Mouse (Mus musculus) layer of hippocampus, postnatal 14 days (tissue): ENCODE results near the gene Fam89b. TPM values are rescaled to one million over a fixed set of nuclear protein-coding genes. Genes with fewer than 3 reads are reported as not detected.

Experiments used
- DNase-seq, 2 experiments: peaks; one replicate each; pipeline ENCODE4 v3.0.0; 2021 to 2022; ENCODE audit warnings: low spot score in 2 of 2, mixed read lengths in 1 of 2
- microRNA-seq, 2 experiments: library from miRNA; unstranded; fragments of <30 nt; microRNA quantifications; one replicate each; pipeline ENCODE4 v1.2.0; 2021
- total RNA-seq, 2 experiments: library from RNA; stranded (reverse); gene quantifications; 2 replicates each; pipeline ENCODE4 v1.2.3; 2021

Gene Fam89b
- total RNA-seq, 2 experiments from 2014 or later, result 32.1 to 41.1 TPM

DNA sequence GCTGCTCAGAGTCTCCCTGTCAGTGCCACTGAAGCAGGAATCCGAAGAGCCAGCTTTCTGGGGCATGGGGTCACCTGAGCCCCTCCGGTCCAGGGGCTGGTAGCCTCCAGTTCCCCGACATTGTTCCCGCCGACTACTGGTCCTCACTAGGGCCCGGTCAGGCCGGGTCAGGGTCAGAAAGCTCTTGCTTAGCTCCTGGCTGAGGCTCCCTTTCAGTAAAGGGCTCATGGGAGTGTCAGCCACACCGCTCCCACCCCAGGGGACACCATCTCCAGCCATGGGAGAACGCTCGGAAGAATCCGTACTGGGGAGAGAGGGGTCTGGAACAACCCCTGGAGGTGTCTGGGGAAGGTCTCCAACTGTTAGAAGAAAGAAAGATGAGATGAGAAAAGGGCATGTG is 43.6 kb downstream of the Fam89b start:
- no peak for DNase-seq

DNA sequence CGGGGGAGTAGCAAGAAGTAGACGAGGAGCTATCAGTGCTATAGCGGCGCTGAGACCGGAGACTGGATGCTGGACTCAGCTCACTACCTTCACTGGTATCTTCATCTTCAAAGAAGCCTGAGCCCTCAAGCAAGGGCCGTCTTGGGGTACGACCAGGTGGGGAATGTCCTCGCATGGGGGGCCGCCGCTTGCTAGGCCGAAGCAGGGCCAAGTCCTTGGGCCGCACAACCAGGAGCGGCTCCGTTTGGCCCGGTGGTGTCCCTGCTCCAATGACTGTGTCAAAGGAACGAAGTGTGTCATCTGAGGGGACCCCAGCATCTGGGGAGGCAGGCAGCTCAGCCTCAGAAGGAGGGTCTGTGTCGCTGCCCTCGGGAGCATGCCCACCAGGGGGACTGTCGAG is 44.0 kb downstream of the Fam89b start:
- no peak for DNase-seq

DNA sequence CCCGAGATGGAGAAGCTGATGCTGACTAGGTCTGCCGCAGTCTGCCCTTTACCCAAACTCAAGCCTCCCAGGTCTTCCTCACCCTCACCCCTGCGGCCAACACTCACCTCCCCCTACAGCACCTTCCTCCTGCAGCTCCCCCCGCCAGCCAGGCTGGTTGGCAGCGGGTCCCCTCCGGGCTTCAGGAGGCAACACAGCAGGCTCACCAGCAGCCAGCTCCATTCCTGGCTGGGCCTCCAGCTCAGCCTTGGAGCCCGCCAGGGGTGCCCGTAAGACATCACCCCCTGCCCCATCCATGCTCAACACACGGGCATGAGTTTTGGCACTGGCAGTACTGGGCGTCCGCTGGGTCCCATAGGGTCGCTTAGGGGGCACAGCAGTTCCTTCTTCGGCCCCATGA is 44.5 kb downstream of the Fam89b start:
- DNase-seq, result no peak

DNA sequence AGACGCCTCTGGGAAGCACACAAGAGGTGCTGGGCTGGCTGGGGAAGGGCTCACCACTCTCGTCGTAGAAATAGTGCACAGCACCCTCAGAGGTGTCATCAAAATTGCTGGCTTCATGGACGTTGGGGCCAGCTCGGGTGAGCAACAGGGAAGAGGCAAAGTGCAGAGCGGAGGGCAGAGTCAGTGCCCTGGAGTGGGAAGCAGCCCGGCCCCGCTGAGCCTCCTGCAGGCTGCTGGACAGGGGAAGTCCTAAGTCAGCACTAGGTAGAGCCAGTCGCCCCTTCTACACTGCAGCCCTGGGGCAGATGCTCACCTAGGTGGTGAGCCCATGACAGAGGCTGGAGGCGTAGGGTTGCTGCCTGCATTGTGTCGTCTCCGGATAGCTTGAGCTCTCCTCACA is 45.2 kb downstream of the Fam89b start:
- no peak for DNase-seq

DNA sequence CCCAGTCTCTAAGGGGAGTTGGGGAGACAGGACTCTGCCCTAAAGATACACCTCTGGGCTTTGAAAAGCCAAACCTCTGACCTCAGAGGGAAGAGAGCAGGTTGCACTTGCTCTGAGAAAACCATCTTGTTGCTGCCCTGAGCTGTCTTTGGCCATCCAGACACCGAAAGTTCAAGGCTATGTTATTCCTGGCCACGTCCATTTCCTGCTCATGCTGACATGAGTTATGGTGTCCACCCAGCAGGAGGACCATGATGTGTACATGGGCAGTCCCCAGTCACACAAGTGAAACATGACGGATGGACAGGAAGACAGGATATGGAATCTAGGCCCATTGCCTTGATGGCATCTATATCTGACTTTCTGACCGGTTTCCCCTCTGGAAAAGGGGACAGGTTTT is 49.0 kb downstream of the Fam89b start:
- no peak for DNase-seq

Small RNA genes within 50 kb of the gene (microRNA-seq; reads per million reads assigned to microRNA genes)
- 0.57 to 1.1 reads per million in 2 experiments for gene Mir6987

Other genes with a start within 250 kb of the Fam89b start
- gene Mus81, start 241.3 kb downstream of the Fam89b start, total RNA-seq, result 10 to 100 TPM; 34.3 to 35.6 TPM
- gene Cfl1, start 239.2 kb downstream of the Fam89b start, total RNA-seq, result 1,000 to 10,000 TPM; 1,666 to 1,748 TPM
- 1 to 10 TPM; 6.3 to 8.1 TPM for gene 1700020D05Rik, start 225.9 kb downstream of the Fam89b start, total RNA-seq
- gene Snx32, start 219.1 kb downstream of the Fam89b start, total RNA-seq, result 10 to 100 TPM; 70.5 to 74.2 TPM
- gene Ovol1, start 169.0 kb downstream of the Fam89b start, total RNA-seq, result not detected
- gene Ap5b1, start 161.6 kb downstream of the Fam89b start, total RNA-seq, result 1 to 10 TPM; 7.1 to 8.8 TPM
- 10 to 100 TPM; 84.4 to 90.5 TPM for gene Rnaseh2c, start 127.8 kb downstream of the Fam89b start, total RNA-seq
- 10 to 100 TPM; 83.3 to 83.5 TPM for gene Kat5, start 119.4 kb downstream of the Fam89b start, total RNA-seq
- gene Rela, start 92.2 kb downstream of the Fam89b start, total RNA-seq, result 10 to 100 TPM; 21.0 to 26.7 TPM
- gene Sipa1, start 65.9 kb downstream of the Fam89b start, total RNA-seq, result 10 to 100 TPM; 22.8 to 26.1 TPM
- gene Map3k11, start 40.9 kb downstream of the Fam89b start, total RNA-seq, result 10 to 100 TPM; 16.1 to 17.0 TPM
- 10 to 100 TPM; 66.3 to 72.2 TPM for gene Pcnx3, start 40.7 kb downstream of the Fam89b start, total RNA-seq
- not detected for gene Kcnk7, start 25.3 kb downstream of the Fam89b start, total RNA-seq
- gene Ehbp1l1, start 3.3 kb downstream of the Fam89b start, total RNA-seq, result 10 to 100 TPM; 15.6 to 20.1 TPM
- gene Ltbp3, start 11.3 kb upstream of the Fam89b start, total RNA-seq, result 10 to 100 TPM; 24.7 to 32.7 TPM
- 10 to 100 TPM; 73.6 to 75.1 TPM for gene Scyl1, start 41.8 kb upstream of the Fam89b start, total RNA-seq
- 10 to 100 TPM; 19.8 to 20.1 TPM for gene Frmd8, start 145.6 kb upstream of the Fam89b start, total RNA-seq
- 1 to 10 TPM; 3.6 to 3.7 TPM for gene Slc25a45, start 148.2 kb upstream of the Fam89b start, total RNA-seq
- 1 to 10 TPM; 3.4 to 4.2 TPM for gene Tigd3, start 164.5 kb upstream of the Fam89b start, total RNA-seq
- gene Dpf2, start 183.4 kb upstream of the Fam89b start, total RNA-seq, result 10 to 100 TPM; 78.1 to 92.3 TPM
- gene Cdc42ep2, start 195.2 kb upstream of the Fam89b start, total RNA-seq, result 1 to 10 TPM; 4.7 to 5.7 TPM
- gene Pola2, start 234.5 kb upstream of the Fam89b start, total RNA-seq, result 1 to 10 TPM; 8.0 to 10.0 TPM